Mouse (Mus musculus) liver, postnatal 0 days (tissue): Measurements from ENCODE around the gene Plscr1. TPM values are rescaled to one million over a fixed set of nuclear protein-coding genes. Genes with fewer than 3 reads are reported as not detected.

Source experiments
- ATAC-seq: fragments of 200-750 bp; cut with Nextera tagmentation; 2 replicates; pipeline ENCODE4 v1.8.0; 2017; ENCODE audit warnings: mild to moderate bottlenecking, moderate library complexity
- DNase-seq: peaks from one replicate; pipeline ENCODE4 v3.0.0-alpha.2; 2016
- H3K27ac ChIP-seq: fragments of 300-500 bp; sonication (generic); 2 replicates; pipeline ENCODE4 v1.5.1; 2014; ENCODE audit warnings: antibody characterized with exemption, moderate library complexity, mild to moderate bottlenecking, low read depth
- H3K27me3 ChIP-seq: fragments of 300-500 bp; sonication (generic); 2 replicates; pipeline ENCODE4 v1.6.1; 2014; ENCODE audit warnings: low read length, control low read depth, mixed read lengths; ENCODE audit not compliant: insufficient read depth
- H3K36me3 ChIP-seq: fragments of 300-500 bp; sonication (generic); replicated peaks from 2 replicates; pipeline ENCODE4 v1.6.1; 2014; ENCODE audit warnings: mild to moderate bottlenecking, control low read depth, low read length, moderate library complexity, mixed read lengths; ENCODE audit not compliant: insufficient read depth
- H3K4me1 ChIP-seq: fragments of 300-500 bp; sonication (generic); 2 replicates; pipeline ENCODE4 v1.6.1; 2014; ENCODE audit warnings: antibody characterized with exemption, mild to moderate bottlenecking, control low read depth; ENCODE audit not compliant: insufficient read depth
- H3K4me2 ChIP-seq: fragments of 300-500 bp; sonication (generic); 2 replicates; pipeline ENCODE4 v1.6.1; 2014; ENCODE audit warnings: low read depth, mild to moderate bottlenecking, low read length, moderate library complexity, mixed read lengths
- H3K4me3 ChIP-seq: fragments of 300-500 bp; sonication (generic); 2 replicates; pipeline ENCODE4 v1.5.1; 2014; ENCODE audit warnings: low read depth, low read length
- H3K9ac ChIP-seq: fragments of 300-500 bp; sonication (generic); replicated peaks from 2 replicates; pipeline ENCODE4 v1.6.1; 2014; ENCODE audit warnings: mild to moderate bottlenecking, moderate library complexity
- H3K9me3 ChIP-seq: fragments of 300-500 bp; sonication (generic); 2 replicates; pipeline ENCODE4 v1.6.1; 2016; ENCODE audit warnings: mild to moderate bottlenecking, control low read depth, low read length, mixed read lengths
- CTCF ChIP-seq: sonication (generic); IDR thresholded peaks from 2 replicates; pipeline ENCODE4 v1.5.1; 2016; ENCODE audit warnings: antibody characterized with exemption, low read depth
- EP300 ChIP-seq: IDR thresholded peaks from 2 replicates; pipeline ENCODE4 v1.6.1; 2016; ENCODE audit warnings: antibody characterized with exemption, low read depth, mild to moderate bottlenecking
- WGBS: fragments of 180-500 bp; shearing (Covaris S2); extraction: QIAGEN DNeasy Blood & Tissue Kit; methylation state at CpG from one replicate; pipeline ENCODE4 v1.1.7; 2014; ENCODE audit not compliant: insufficient replicate concordance; 5-methylcytosine and 5-hydroxymethylcytosine counted together
- polyA plus RNA-seq: library from polyadenylated mRNA; unstranded; fragments of >200 nt; fragmentation: Nextera tagmentation; extraction: Ambion mirVana; gene quantifications from 2 replicates; pipeline ENCODE4 v1.2.1, GENCODE M21; 2015

The Plscr1 gene
- polyA plus RNA-seq, 1 experiment from 2014 or later, result 38.8 TPM

GRCm38 (mm10) chr9:92266558-92267171 is 17.1 kb downstream of the Plscr1 start:
- WGBS, result 62% methylated on average over 8 of the region's 8 CpGs
- H3K4me1 ChIP-seq, result peaks cover 14% of the 10 kb centered on the region
- no peaks in the 10 kb centered on the region for H3K9me3 ChIP-seq
- no peaks in the 10 kb centered on the region for H3K27me3 ChIP-seq
- peaks cover 16% of the 10 kb centered on the region for H3K36me3 ChIP-seq
- TF ChIP-seq CTCF (no peak), EP300 (no peak)
- peak; percentile 73 for ATAC-seq
- peak overlapping the region; percentile 29; the same call in 1 of the 2 replicates for H3K4me2 ChIP-seq
- H3K27ac ChIP-seq, result peak overlapping the region; percentile 84
- no peak overlapping the region; the same call in 1 of the 2 replicates for H3K9ac ChIP-seq
- DNase-seq, result no peak
- no peak overlapping the region for H3K4me3 ChIP-seq

DNA sequence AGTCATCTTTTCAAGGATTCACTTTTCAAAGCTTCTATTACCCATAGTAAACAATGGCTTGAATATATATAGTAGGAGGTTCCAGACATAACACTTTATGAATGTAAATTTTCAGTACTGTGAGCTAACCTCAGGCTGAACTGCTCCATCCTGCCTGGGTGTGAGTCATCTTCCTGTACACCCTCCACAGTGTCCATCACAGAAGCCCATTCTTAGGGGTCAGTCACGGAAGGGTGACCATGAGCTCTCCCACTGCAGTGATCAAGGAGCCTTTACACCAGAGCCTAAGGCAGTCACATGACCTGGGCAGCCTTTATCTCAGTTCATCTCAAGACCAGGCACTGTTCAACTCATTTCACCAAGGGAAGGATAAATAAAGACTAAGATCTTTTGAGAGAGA is 18.2 kb downstream of the Plscr1 start:
- no peak overlapping the region for H3K9ac ChIP-seq
- no peaks in the 10 kb centered on the region for H3K27me3 ChIP-seq
- H3K9me3 ChIP-seq, result no peaks in the 10 kb centered on the region
- no peak overlapping the region for H3K4me2 ChIP-seq
- WGBS, result 81% methylated on average over 1 of the region's 1 CpGs
- no peak for DNase-seq
- TF ChIP-seq CTCF (no peak), EP300 (no peak)
- H3K36me3 ChIP-seq, result peaks cover 14% of the 10 kb centered on the region
- peaks cover 17% of the 10 kb centered on the region for H3K4me1 ChIP-seq
- no peak overlapping the region for H3K27ac ChIP-seq
- H3K4me3 ChIP-seq, result no peak overlapping the region
- no peak for ATAC-seq

- Histone ChIP-seq H3K36me3 (peaks cover 9% of the 10 kb centered on the region; the same call in 1 of the 2 replicates), H3K4me3 (no peak overlapping the region), H3K27ac (no peak overlapping the region), H3K27me3 (no peaks in the 10 kb centered on the region), H3K4me1 (peaks cover 26% of the 10 kb centered on the region), H3K9me3 (no peaks in the 10 kb centered on the region), H3K4me2 (no peak overlapping the region), H3K9ac (no peak overlapping the region)
- WGBS, result 53% methylated on average over 5 of the region's 5 CpGs
- no peak for TF ChIP-seq EP300
- TF ChIP-seq CTCF, result no peak
- ATAC-seq, result no peak
- no peak for DNase-seq
These were observed 20.4 kb downstream of the Plscr1 start for GRCm38 (mm10) chr9:92269829-92270404.

- ATAC-seq, result no peak
- Histone ChIP-seq H3K27ac (peak overlapping the region; percentile 24; the same call in 1 of the 2 replicates), H3K4me1 (peaks cover 30% of the 10 kb centered on the region), H3K9ac (no peak overlapping the region), H3K27me3 (no peaks in the 10 kb centered on the region), H3K9me3 (no peaks in the 10 kb centered on the region), H3K4me2 (no peak overlapping the region), H3K36me3 (peaks cover 6% of the 10 kb centered on the region; the same call in 1 of the 2 replicates), H3K4me3 (no peak overlapping the region)
- peak; percentile 77 for DNase-seq
- WGBS, result 59% methylated on average over 4 of the region's 4 CpGs
- no peak for TF ChIP-seq EP300
These were observed 21.4 kb downstream of the Plscr1 start for GRCm38 (mm10) chr9:92270927-92271326.

DNA sequence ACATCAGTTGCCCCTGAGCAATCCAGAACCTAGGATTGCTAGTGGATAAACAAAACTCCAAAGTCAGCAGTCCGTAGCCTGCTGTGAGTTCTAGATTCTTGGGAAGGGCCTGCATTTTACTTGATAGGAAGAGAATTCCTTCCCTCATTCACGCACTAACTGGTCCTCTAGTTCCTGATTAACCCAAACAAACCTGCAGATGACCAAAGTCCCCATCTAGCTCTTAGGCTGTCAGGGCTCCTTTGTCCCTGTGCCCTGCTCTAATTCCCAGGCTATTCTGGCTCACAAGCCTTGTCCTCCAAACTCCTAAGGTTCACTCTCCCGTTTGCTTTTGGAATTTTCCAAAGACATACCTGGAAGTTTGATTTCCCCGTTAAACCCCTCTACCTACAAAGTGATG is 23.1 kb downstream of the Plscr1 start:
- 66% methylated on average over 4 of the region's 4 CpGs for WGBS

DNA sequence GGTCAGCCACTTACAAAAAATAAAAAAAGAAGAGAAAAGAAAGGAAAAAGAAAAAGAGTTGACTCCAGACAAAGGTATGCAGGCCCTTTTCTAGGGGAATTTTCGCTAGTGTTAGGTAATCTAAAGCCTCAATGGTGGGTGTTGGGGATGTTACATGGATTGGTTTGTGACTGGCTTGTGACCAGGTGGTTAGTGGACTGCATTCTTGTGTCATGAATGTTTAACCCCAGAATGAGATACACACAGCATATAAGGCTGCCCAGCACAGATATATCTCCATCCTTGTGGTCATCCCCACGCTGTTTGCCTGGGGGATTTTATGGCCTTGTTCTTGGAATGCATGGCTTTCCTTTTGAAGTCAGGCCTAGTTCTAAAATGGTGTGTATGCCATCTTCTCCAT is 23.7 kb downstream of the Plscr1 start:
- H3K27ac ChIP-seq, result no peak overlapping the region
- no peak overlapping the region for H3K4me3 ChIP-seq
- TF ChIP-seq EP300 (no peak), CTCF (no peak)
- peaks cover 30% of the 10 kb centered on the region for H3K4me1 ChIP-seq
- no peak overlapping the region for H3K4me2 ChIP-seq
- H3K36me3 ChIP-seq, result peaks cover 2% of the 10 kb centered on the region; the same call in 1 of the 2 replicates
- no peak overlapping the region for H3K9ac ChIP-seq
- WGBS, result 81% methylated on average over 2 of the region's 2 CpGs
- ATAC-seq (no peak), DNase-seq (no peak)
- H3K9me3 ChIP-seq, result no peaks in the 10 kb centered on the region
- H3K27me3 ChIP-seq, result no peaks in the 10 kb centered on the region

More for the DNA sequence above, 23.1 kb downstream of the Plscr1 start:
- Histone ChIP-seq H3K27me3 (no peaks in the 10 kb centered on the region), H3K9me3 (no peaks in the 10 kb centered on the region), H3K36me3 (peaks cover 2% of the 10 kb centered on the region; the same call in 1 of the 2 replicates), H3K4me1 (peaks cover 30% of the 10 kb centered on the region), H3K27ac (no peak overlapping the region), H3K4me3 (no peak overlapping the region), H3K9ac (no peak overlapping the region), H3K4me2 (no peak overlapping the region)
- DNase-seq (no peak), ATAC-seq (no peak)
- no peak for TF ChIP-seq CTCF
- TF ChIP-seq EP300, result no peak
